Mouse (Mus musculus) intestine, embryonic 14.5 days (tissue): Measurements from ENCODE around the gene Vwa5b2. TPM values are rescaled to one million over a fixed set of nuclear protein-coding genes. Genes with fewer than 3 reads are reported as not detected.

Source experiments
- microRNA counts: library from miRNA; unstranded; fragments of <30 nt; microRNA quantifications from one replicate; lab custom pipeline; 2016
- microRNA-seq: library from miRNA; unstranded; fragments of <30 nt; microRNA quantifications from one replicate; pipeline ENCODE4, GENCODE M21; 2016
- polyA plus RNA-seq: library from polyadenylated mRNA; unstranded; fragments of >200 nt; fragmentation: Nextera tagmentation; extraction: Ambion mirVana; gene quantifications from 2 replicates; pipeline ENCODE4 v1.2.1, GENCODE M21; 2014

Gene Vwa5b2
- polyA plus RNA-seq, 1 experiment from 2014 or later: 6.2 TPM

MicroRNAs within 50 kb of the gene (microRNA counts, 519-probe panel; counts per million panel counts)
- microRNA mmu-miR-1224 (lab: Ali Mortazavi, UCI): 2,782 counts per million, percentile 30 among the panel's probes with 10 or more counts

Small RNAs within 50 kb of the gene (microRNA-seq; reads per million reads assigned to microRNA genes)
- gene Mir1224: 8.7 reads per million, percentile 38 among the genes with 10 or more reads in this experiment

Other genes with a start within 250 kb of the Vwa5b2 start
- gene Abcc5, start 163.1 kb upstream of the Vwa5b2 start, polyA plus RNA-seq: 59.0 and 62.8 TPM in 2 replicates
- 98.9 and 99.8 TPM in 2 replicates for gene Eif2b5, start 90.7 kb upstream of the Vwa5b2 start, polyA plus RNA-seq
- gene Dvl3, start 72.5 kb upstream of the Vwa5b2 start, polyA plus RNA-seq: 24.6 and 26.1 TPM in 2 replicates
- 630 and 682 TPM in 2 replicates for gene Ap2m1, start 54.0 kb upstream of the Vwa5b2 start, polyA plus RNA-seq
- gene Abcf3, start 40.9 kb upstream of the Vwa5b2 start, polyA plus RNA-seq: 47.9 and 55.5 TPM in 2 replicates
- gene Eef1akmt4, start 22.1 kb downstream of the Vwa5b2 start, polyA plus RNA-seq: 42.3 and 43.7 TPM in 2 replicates
- not detected in 2 replicates for gene Gm49333, start 22.1 kb downstream of the Vwa5b2 start, polyA plus RNA-seq
- gene Alg3, start 22.3 kb downstream of the Vwa5b2 start, polyA plus RNA-seq: 51.3 and 53.6 TPM in 2 replicates
- 1.6 and 1.7 TPM in 2 replicates for gene Camk2n2, start 31.8 kb downstream of the Vwa5b2 start, polyA plus RNA-seq
- 1.0 and 1.2 TPM in 2 replicates for gene Ece2, start 40.4 kb downstream of the Vwa5b2 start, polyA plus RNA-seq
- gene Psmd2, start 62.2 kb downstream of the Vwa5b2 start, polyA plus RNA-seq: 291 and 321 TPM in 2 replicates
- gene Eif4g1, start 78.8 kb downstream of the Vwa5b2 start, polyA plus RNA-seq: 157 and 171 TPM in 2 replicates
- gene Fam131a, start 103.8 kb downstream of the Vwa5b2 start, polyA plus RNA-seq: 8.7 and 9.1 TPM in 2 replicates
- gene Polr2h, start 128.2 kb downstream of the Vwa5b2 start, polyA plus RNA-seq: 125 and 133 TPM in 2 replicates
- gene Clcn2, start 128.3 kb downstream of the Vwa5b2 start, polyA plus RNA-seq: 15.1 and 15.9 TPM in 2 replicates
- gene Chrd, start 143.7 kb downstream of the Vwa5b2 start, polyA plus RNA-seq: 3.7 and 4.2 TPM in 2 replicates
- gene Thpo, start 145.0 kb downstream of the Vwa5b2 start, polyA plus RNA-seq: 1.2 and 1.6 TPM in 2 replicates